ENCODE assay signal across 9 mouse cellular contexts in genomic region chr19:38488103-38488912, GRCm38 (mm10). TPM values are rescaled to one million over a fixed set of nuclear protein-coding genes. Genes with fewer than 3 reads are reported as not detected.
DNase-seq lines count a peak whose midpoint lies in the region; ATAC-seq lines count a peak whose summit lies in the region.
"Had no signal": no experiment of that assay in that cellular context is flagged by ENCODE, and none has a peak within 500 bp of the region (broad histone marks: within the 10 kb centered on the region; RNA-seq: fewer than 3 reads in every experiment).

No protein-coding gene starts in this region.

- 65% methylated on average over 9 of the region's 9 CpGs for WGBS in heart, embryonic 13.5 days
- 47% methylated on average over 9 of the region's 9 CpGs for whole genome bisulfite sequencing in embryonic facial prominence, embryonic 11.5 days
- 28% methylated on average over 9 of the region's 9 CpGs for WGBS in hindbrain, embryonic 15.5 days
- 48% methylated on average over 9 of the region's 9 CpGs for WGBS in neural tube, embryonic 11.5 days

- no peaks in the 10 kb centered on the region for H3K27me3 ChIP-seq in heart, embryonic 13.5 days (replicated peaks)
- H3K27me3 ChIP-seq in embryonic facial prominence, embryonic 11.5 days (ENCODE audit: control insufficient read depth, insufficient read depth, low read length): no peaks in the 10 kb centered on the region
- H3K27me3 ChIP-seq in hindbrain, embryonic 15.5 days: peaks cover 7% of the 10 kb centered on the region
- no peaks in the 10 kb centered on the region for H3K27me3 ChIP-seq in neural tube, embryonic 11.5 days (ENCODE audit: control insufficient read depth, insufficient read depth, low read length)

- no peak for DNase-seq in heart, postnatal 4 days
- peak; percentile 39 for DNase-seq in embryonic facial prominence, embryonic 11.5 days (ENCODE audit: low spot score)
- DNase-seq in neural tube, embryonic 11.5 days (ENCODE audit: low spot score): no peak
- no peak for DNase-seq in left cerebral cortex, postnatal 36 days (ENCODE audit: low spot score in 2 of 2)
- no peak for DNase-seq in liver
- no peak for DNase-seq in urinary bladder, adult 2 months (ENCODE audit: low spot score)
- DNase-seq: liver, postnatal 0 days had no signal

- no peaks in the 10 kb centered on the region for H3K9me3 ChIP-seq in heart, embryonic 13.5 days
- no peaks in the 10 kb centered on the region for H3K9me3 ChIP-seq in embryonic facial prominence, embryonic 11.5 days (replicated peaks; ENCODE audit: control insufficient read depth, low read length)
- no peaks in the 10 kb centered on the region for H3K9me3 ChIP-seq in hindbrain, embryonic 15.5 days
- H3K9me3 ChIP-seq in neural tube, embryonic 11.5 days (ENCODE audit: control insufficient read depth, low read length): no peaks in the 10 kb centered on the region

- H3K4me2 ChIP-seq in heart, embryonic 13.5 days: no peak overlapping the region
- H3K4me2 ChIP-seq in embryonic facial prominence, embryonic 11.5 days (ENCODE audit: low read depth, low read length): no peak overlapping the region
- H3K4me2 ChIP-seq in hindbrain, embryonic 15.5 days: no peak overlapping the region
- no peak overlapping the region for H3K4me2 ChIP-seq in neural tube, embryonic 11.5 days (ENCODE audit: low read depth)

- H3K36me3 ChIP-seq in heart, embryonic 13.5 days: no peaks in the 10 kb centered on the region
- H3K36me3 ChIP-seq in embryonic facial prominence, embryonic 11.5 days (replicated peaks; ENCODE audit: control insufficient read depth, insufficient read depth, low read depth, low read length): no peaks in the 10 kb centered on the region
- no peaks in the 10 kb centered on the region for H3K36me3 ChIP-seq in hindbrain, embryonic 15.5 days
- no peaks in the 10 kb centered on the region for H3K36me3 ChIP-seq in neural tube, embryonic 11.5 days (ENCODE audit: control insufficient read depth, insufficient read depth, low read length)

- no peak overlapping the region for H3K4me3 ChIP-seq in heart, embryonic 13.5 days
- H3K4me3 ChIP-seq in embryonic facial prominence, embryonic 11.5 days (ENCODE audit: low read depth, low read length): no peak overlapping the region
- H3K4me3 ChIP-seq in hindbrain, embryonic 15.5 days: no peak overlapping the region
- no peak overlapping the region for H3K4me3 ChIP-seq in neural tube, embryonic 11.5 days (ENCODE audit: low read depth, low read length)

- H3K9ac ChIP-seq in heart, embryonic 13.5 days: no peak overlapping the region
- no peak overlapping the region for H3K9ac ChIP-seq in embryonic facial prominence, embryonic 11.5 days (replicated peaks; ENCODE audit: low read length)
- H3K9ac ChIP-seq in hindbrain, embryonic 15.5 days: no peak overlapping the region
- 0 out of 2 replicates have a peak overlapping the region, but pooled peaks have one; percentile 18 for H3K9ac ChIP-seq in neural tube, embryonic 11.5 days (ENCODE audit: low read length)
- H3K9ac ChIP-seq: liver, postnatal 0 days had no signal

- H3K27ac ChIP-seq in heart, embryonic 13.5 days (replicated peaks): 0 out of 2 replicates have a peak overlapping the region, but pooled peaks have one; percentile 17
- no peak overlapping the region for H3K27ac ChIP-seq in embryonic facial prominence, embryonic 11.5 days (replicated peaks; ENCODE audit: low read depth, low read length)
- peak overlapping the region; percentile 53; the same call in 1 of the 2 replicates for H3K27ac ChIP-seq in hindbrain, embryonic 15.5 days (replicated peaks)
- H3K27ac ChIP-seq in neural tube, embryonic 11.5 days (ENCODE audit: low read depth, low read length): peak overlapping the region; percentile 84

- intact Hi-C loops in left cerebral cortex, postnatal 36 days (cut with DNase I): no loop called here

- no peak for ATAC-seq in heart, embryonic 13.5 days (ENCODE audit: extremely low read depth, insufficient number of reproducible peaks, low FRiP score, low TSS enrichment)
- 0 out of 2 replicates have a peak, but pooled peaks have one; percentile 39 for ATAC-seq in embryonic facial prominence, embryonic 11.5 days (replicated peaks; ENCODE audit: insufficient number of reproducible peaks, low FRiP score, low TSS enrichment, low read depth)
- ATAC-seq in hindbrain, embryonic 15.5 days (ENCODE audit: low FRiP score, low read depth): peak; percentile 54; the same call in 1 of the 2 replicates
- ATAC-seq in neural tube, embryonic 11.5 days (ENCODE audit: insufficient read depth, low FRiP score, low TSS enrichment): peak; percentile 48
- ATAC-seq: liver, postnatal 0 days had no signal

- peaks cover 36% of the 10 kb centered on the region for H3K4me1 ChIP-seq in heart, embryonic 13.5 days
- no peaks in the 10 kb centered on the region for H3K4me1 ChIP-seq in embryonic facial prominence, embryonic 11.5 days (ENCODE audit: control insufficient read depth, insufficient read depth, low read length)
- H3K4me1 ChIP-seq in hindbrain, embryonic 15.5 days (replicated peaks): peaks cover 6% of the 10 kb centered on the region; the same call in 1 of the 2 replicates
- H3K4me1 ChIP-seq in neural tube, embryonic 11.5 days (ENCODE audit: control insufficient read depth, insufficient read depth, low read length): peaks cover 25% of the 10 kb centered on the region

RNA-seq across cellular contexts. Expression of gene Plce1, which starts 7.4 kb away (rescaled TPM):
- polyA plus RNA-seq in heart, embryonic 13.5 days (2015; fragmentation: Nextera tagmentation; extraction: Ambion mirVana): 4.5 and 4.8 TPM in 2 replicates
- total RNA-seq in heart, postnatal 4 days (2021): 10 to 100 TPM; 44.9 to 45.1 TPM
- polyA plus RNA-seq in embryonic facial prominence, embryonic 11.5 days (2014; fragmentation: Nextera tagmentation; extraction: Ambion mirVana): 2.8 and 3.4 TPM in 2 replicates
- polyA plus RNA-seq in hindbrain, embryonic 15.5 days (2015; fragmentation: Nextera tagmentation; extraction: Ambion mirVana): 4.2 and 5.0 TPM in 2 replicates
- polyA plus RNA-seq in neural tube, embryonic 11.5 days (2014; fragmentation: Nextera tagmentation; extraction: Ambion mirVana): 8.8 and 11.2 TPM in 2 replicates
- total RNA-seq in left cerebral cortex, postnatal 36 days (2021): 1 to 10 TPM; 3.9 to 7.9 TPM
- 15.5 and 16.2 TPM in 2 replicates for polyA plus RNA-seq in urinary bladder, adult 2 months (2012; rRNA removed)
